Mouse (Mus musculus): ENCODE data around the gene Gpkow.

DNA sequence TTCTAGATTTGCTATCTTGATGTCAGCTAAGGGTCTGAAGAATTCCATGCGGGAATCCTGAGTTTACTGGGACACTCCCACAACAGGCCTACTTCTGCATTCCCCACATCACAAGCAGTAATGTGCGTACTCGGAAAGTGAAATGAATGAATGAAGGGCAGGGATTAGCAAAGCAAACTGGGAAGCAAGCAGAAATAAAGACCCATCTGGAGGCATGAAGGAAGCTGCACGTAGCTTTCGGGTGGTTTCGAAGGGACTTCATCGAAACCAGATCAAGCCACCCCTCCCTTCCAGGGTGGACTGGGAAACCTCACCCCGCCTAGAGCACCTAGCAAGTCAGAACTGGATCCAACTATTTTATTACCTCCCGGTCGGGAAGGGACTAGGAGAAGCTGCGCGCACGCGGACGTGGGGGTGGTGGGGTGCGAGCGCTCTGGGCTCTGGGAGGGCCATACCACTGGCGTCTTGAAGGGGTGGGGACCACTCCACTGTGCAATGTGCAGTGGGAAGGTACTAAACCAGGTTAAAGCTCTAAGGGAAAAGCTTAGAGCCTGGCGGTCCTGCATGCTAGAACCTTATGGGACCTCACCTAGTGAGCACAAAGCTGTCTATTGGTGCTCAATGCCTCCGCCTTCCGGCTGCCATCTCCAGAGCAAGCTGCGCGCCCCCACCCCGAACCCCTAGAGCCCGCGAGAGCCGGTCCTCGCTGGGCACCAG lies 22.5 kb upstream of the Gpkow start:
- no peak for TF ChIP-seq MAX (IDR thresholded peaks at IDR 0.05)
- no peak for TF ChIP-seq CTCF (IDR thresholded peaks at IDR 0.05; ENCODE audit: control insufficient read depth, insufficient read depth, insufficient read length)
- TF ChIP-seq USF1 (IDR thresholded peaks at IDR 0.05; ENCODE audit: low read depth): no peak
- TF ChIP-seq FOSL1 (IDR thresholded peaks at IDR 0.05; ENCODE audit: insufficient read depth, low read length, poor library complexity, severe bottlenecking): no peak

Data from C2C12 (cell line).